Mouse (Mus musculus): ENCODE data around the gene Pgs1.

- TF ChIP-seq CTCF (IDR thresholded peaks at IDR 0.05; ENCODE audit: extremely low read depth, insufficient read depth, insufficient read length, insufficient replicate concordance) (no peak), POLR2A (IDR thresholded peaks at IDR 0.05; ENCODE audit: low read depth, low read length) (no peak)
These were observed 20.5 kb upstream of the Pgs1 start for GRCm38 (mm10) chr11:117965561-117965981.

All from spleen, adult 2 months (tissue).